Mouse (Mus musculus): ENCODE results near the gene Itih2.

Gene Itih2

DNA sequence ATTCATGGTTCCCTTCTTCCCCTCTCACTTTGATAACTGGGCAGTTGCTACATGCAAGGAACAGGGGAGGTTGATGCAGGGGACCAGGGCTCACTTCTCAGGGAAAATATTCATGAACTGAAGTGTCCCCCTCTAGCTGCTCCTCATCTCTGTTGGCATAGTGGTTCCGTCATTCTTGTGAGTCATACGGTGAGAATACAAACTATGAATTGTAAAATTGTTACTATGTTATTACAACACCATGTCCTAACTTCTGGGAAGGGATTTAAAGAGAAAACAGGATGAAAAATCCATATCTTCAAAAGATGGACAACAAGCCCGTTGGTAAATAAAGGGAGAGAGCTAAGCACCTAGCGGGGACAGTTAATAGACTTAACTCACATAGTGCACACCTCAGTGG is at the start of gene Itih2:
TSS of gene Itih2 (minus strand) at position 101 of the 400 bp plus-strand sequence.
- DNase-seq (ENCODE audit: low spot score) = no peak

DNA sequence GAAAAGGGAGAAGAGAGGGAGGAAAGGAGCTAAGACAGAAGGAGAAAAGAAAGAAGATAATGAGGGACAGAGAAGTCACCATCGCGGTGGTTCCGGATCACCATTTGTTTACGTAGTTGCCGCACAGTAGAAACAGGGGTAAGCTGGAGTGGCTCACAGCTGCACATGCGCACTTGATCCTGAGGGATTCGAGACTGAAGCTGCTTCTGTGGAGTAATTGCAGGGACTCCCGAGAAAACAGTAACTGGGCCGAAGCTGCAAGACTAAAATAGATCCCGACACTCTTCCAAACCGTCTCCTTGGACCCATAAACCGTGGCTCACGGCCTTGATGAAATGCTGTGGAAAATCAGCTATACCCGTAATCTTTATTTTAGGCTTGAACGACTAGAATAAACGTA is 38.8 kb upstream of the Itih2 start:
- DNase-seq (ENCODE audit: low spot score) = no peak

DNA sequence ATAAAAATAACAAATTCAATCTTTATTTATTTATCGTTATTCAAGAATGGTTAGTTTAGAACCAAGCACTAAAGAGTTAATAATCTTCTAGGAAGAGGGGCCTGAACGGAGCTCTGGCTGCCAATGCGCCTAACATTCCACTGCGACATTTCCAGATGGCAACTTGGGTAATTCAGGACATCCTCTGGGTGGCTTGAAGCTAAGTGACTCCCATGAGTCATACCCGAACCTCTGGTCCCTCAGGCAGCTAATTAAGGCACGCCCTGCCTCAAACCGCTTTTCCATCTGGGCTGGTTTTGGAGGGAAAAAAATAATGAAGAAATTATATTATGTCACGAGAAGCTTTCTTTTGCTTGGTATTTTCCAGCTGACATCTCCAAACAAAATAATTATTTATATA is 36.8 kb upstream of the Itih2 start:
- no peak for DNase-seq (ENCODE audit: low spot score)

DNA sequence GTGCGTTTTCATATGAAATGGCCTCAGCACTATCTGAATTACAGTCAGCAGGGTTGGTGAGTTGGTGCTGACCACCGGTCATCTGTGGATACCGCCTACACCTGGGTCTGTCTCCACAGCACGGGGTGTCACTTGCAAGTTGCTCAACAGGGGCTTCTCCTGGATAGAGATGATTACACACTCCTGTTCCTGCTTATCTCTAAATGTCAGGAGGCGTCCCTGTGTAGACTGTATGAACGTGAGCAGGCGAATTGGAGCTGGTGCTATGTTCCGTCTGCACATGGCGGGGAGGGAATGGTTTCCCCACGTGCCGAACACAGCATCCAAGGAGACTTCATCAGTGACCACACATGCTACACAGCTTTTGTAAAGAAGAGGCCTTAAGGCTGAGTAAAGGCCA is 36.1 kb upstream of the Itih2 start:
- no peak for DNase-seq (ENCODE audit: low spot score)

DNA sequence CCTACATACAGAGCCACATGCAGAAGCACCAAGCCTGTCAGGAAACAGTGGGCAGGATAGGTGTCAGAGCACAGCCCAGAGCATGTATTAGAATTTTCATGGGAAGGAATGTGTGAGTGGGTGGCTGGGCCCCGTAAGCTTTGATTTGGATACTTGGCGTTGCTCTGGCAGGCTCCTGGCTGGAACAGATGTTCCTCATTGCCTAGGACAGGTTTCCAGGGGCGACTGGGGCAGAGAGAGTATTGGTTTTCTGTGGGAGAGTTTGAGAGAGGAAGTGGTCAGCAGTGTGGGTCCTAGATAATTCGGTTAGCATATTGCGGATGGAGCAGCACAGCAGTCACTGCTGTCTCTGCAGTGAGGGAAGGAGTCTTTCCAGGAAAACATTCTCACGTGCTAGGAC is 35.4 kb upstream of the Itih2 start:
- DNase-seq (ENCODE audit: low spot score) = no peak

DNA sequence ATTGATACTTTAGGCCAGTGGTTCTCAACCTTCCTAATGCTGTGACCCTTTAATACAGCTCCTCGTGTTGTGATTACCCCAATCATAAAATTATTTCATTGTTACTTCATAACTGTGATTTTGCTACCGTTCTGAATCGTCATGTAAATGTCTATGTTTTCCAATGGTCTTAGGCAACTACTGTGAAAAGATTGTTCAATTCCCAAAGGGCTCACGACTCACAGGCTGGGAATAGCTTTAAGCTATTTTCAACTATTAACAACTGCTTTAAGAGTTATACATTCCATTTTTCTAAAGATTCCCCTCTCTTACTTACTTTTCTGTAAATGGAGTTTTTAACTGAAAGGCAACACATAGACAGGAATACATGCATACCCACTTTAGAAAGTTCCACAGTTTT is 30.8 kb upstream of the Itih2 start:
- no peak for DNase-seq (ENCODE audit: low spot score)

DNA sequence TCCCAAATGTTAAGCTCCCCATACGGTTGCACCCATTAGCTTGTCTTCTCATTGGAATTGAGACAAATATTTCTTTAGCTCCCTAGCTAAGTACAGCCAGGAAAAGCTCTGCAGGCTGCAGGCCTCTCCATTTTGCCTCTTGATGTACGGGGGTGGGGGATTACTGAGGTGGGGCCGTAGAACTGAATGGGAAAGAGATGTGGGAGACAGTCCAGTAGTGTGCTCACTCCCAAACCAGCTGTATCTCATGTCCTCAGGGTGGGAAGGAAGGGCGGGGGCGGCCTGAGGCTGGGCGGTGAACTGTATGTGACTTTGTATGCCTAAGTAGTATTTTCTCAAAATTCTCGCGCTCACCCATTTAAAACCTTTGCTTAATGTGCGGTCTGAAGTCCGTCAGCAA is 26.0 kb upstream of the Itih2 start:
- no peak for DNase-seq (ENCODE audit: low spot score)

DNA sequence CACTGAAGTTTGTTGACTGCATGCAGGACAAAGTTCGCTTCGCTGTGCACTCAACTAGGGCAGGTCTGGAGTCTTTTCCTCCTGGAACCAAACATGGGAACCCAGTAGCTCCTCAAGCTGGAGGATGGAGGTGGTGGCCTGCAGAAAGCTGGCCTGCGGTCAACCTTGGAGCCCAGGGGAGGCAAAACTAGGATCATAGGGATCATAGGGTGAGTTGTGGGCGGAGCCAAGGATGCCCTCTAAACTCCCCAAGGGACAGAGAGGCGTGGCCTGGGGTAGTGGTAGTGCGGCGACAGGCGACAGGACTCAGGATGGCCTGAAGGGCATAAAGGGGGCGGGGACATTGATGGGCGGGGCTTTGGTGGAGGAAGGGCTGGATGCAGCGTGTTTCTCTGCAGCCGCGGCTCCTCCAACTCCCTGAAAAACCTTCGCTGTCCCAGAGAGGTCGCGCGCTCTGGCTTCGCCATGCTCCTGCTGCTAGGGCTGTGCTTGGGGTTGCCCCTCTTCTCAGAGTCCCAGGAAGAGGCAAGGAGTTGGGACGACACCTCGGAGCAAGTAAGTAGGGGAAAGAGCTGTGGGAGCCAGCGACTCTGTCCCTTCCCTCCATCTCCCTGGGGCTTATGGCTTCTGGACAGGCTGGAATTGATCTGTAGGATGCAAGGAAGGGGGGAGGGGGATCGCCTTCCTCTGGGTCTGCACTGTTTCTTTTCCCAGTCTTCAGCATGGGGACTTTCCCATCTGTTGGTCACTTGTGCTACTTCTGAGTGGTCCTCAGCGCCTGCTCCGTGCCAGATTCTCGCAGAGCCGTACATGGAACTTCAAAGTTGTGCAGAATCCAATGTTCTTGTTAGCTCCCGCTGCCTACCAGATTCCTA is 22.2 kb upstream of the Itih2 start, which contains the start of gene Itih5:
TSS of gene Itih5 (plus strand) at position 371 of the 875 bp plus-strand sequence.
- DNase-seq (ENCODE audit: low spot score) = no peak

DNA sequence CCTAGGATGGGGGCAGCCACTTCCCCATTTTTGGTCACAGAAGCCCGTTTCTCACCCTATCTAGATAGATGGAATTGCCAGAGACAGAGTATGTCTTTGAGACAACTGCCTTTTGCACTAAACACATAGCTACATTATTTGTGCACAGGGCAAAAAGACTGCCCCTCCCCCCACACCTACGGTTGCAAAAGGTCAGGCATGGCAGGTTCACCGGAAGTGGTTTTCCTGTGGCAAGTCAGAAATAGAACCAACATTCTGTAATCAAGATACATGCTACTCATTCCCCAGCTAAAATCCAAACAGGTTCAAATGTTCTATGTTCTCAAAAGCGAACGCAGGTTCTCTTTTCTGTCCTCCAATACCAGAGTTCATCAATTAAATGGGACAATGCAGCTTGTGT is 21.4 kb upstream of the Itih2 start:
- DNase-seq (ENCODE audit: low spot score) = no peak

DNA sequence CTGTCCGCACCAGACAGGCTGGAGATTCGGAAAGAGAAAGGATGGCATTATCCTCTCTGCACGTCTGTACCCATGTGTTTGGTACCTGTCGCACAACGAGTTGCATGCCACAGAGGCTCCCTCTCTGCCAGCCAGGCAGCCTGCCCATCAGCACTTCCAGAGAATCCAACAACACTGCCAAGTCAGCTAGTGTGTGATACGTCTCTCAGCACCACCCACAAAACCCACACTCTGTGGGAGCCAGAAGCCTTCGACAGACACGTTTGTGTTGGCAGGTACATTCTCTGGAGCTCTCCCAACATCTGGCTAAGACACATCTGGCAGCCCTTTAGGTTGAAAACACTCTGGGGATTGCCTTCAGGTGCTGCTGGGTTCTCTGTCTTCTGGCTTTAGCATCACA is 16.0 kb upstream of the Itih2 start:
- no peak for DNase-seq (ENCODE audit: low spot score)

DNA sequence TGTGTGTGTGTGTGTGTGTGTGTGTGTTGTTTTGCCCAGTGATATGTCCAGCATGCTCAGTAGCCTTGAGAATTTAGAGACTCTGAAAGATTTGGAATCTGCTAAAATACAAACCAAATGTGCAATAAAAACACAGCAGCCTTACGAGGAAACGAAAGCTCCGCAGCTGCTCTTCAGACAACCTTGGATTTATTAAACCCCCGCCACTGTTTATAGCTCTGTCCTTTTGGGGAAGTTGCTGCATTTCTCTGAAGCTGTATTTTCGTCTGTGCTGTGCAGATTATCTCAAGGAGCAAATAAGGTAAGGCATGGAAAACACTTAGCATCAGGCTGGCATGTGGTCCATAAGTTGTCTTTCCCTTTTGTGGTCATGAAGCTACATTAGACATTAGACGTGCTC is 14.3 kb upstream of the Itih2 start:
- no peak for DNase-seq (ENCODE audit: low spot score)

DNA sequence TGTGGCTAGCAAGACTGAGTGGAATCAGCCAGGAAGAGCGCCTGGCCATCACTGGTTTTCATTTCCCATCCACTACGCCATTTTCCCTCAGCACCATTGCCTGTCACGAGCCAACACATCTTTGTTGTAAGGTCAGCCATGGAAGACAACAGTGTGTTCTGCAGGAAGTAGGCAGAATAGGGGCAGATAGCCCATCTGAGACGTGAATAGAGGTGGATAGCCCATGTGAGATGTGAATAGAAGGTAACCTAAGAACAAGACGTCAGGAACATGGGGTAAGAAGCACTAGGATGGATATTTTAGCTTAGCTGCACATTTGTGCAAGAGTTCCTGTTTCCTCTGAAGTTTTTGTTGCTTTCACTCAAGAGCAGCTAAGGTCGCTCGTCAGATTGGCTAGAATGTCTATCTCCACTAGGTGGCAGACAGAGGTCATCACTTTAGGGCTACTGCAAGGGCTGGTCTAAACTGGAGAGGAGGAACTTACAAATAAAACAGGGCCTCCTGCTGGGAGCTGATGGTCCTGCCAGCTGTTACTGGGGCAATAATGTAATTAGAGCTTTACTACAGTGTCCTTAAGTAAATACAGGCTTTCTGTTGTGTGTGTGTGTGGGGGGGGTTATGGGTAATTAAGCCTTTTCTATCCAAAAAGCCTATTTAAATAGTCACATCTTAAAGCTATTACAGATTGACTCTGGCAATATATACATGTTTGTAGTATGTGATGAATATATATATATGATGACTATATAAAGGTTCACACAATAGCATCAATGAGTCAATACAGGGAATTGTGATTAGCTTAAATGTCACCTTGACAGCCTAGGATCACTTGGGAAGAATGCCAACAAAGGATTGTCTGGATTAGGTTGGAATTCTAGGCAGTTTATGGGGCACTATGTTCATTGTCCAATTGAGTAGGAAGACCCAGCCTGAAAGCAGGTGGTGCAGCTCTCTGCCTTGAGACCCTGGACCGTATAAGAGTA is 11.6 kb upstream of the Itih2 start:
- peak; percentile 59 for DNase-seq (ENCODE audit: low spot score)

DNA sequence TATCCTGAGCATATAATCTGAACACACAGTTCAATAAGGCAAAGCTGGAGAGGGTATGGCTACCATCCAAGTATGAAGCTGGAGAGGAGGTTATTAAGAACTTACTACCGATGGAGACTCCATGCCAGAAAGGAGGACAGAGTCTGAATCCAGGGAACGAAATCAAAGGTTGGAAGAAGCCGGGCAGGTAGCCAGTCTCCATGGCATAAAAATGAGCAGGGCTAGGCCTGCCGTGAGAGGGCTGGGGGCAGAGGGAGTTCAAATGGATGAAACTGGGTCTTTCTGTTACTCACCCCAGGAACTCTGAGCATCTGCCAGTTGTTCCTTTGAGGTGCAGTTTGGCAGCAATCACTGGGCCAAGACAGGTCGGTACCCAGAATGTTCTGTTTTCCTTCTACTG is 9.3 kb upstream of the Itih2 start:
- no peak for DNase-seq (ENCODE audit: low spot score)

DNA sequence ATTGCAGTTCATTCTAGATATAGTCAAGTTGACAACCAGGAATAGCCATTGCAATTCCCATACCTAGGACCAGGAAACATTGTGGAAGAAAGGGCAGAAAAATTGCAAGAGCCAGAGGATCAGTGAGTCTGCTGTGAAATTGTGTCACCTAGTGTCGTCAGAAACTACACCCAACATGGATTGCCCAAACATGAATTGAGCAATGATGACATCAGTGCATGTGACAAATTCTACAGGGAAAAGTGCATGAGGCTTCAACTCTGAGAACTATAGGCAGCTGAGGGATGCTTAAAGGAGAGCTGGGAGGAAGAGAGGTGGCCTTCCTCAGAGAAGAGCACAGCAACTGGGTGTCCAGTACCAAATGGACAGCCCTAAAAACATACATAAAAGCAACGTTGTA is 6.1 kb upstream of the Itih2 start:
- no peak for DNase-seq (ENCODE audit: low spot score)

DNA sequence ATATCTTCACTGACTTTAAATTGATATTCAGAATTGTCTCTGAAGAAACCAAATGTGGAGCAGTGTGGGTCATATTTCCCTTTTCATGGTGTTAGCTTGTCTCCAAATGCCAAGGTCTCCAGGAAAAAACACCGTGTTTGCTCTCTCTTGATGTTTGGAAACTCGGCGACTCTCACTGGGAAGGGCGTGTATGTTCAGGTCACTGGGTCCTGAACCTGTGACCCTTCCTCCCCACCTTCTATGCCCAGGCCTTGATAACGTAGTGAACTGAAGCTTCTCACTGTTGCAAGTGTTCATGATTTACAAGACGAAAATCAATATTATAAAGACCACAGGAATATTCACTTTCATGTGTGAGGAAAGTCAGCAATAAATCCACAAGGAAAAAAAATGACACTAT is 2.7 kb upstream of the Itih2 start:
- DNase-seq (ENCODE audit: low spot score) = no peak

DNA sequence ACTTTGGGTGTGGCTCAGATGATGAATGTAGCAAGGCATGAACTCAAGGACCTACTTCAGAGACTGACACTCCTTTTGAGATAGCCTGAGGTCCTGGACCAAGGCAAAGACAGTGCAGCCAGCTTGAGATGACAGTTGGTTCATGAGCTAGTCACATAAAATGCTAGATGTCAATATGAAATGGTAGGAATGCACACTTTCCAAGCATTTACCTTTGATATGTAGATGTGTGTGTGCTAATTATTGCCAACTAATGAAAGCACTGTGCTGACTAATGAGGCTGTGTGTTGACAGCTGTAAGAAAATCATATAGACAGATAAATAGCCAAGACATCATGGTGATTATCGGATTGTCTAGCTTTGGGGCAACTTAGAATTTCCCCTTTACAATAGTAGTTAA is 932 bp upstream of the Itih2 start:
- DNase-seq (ENCODE audit: low spot score) = no peak

DNA sequence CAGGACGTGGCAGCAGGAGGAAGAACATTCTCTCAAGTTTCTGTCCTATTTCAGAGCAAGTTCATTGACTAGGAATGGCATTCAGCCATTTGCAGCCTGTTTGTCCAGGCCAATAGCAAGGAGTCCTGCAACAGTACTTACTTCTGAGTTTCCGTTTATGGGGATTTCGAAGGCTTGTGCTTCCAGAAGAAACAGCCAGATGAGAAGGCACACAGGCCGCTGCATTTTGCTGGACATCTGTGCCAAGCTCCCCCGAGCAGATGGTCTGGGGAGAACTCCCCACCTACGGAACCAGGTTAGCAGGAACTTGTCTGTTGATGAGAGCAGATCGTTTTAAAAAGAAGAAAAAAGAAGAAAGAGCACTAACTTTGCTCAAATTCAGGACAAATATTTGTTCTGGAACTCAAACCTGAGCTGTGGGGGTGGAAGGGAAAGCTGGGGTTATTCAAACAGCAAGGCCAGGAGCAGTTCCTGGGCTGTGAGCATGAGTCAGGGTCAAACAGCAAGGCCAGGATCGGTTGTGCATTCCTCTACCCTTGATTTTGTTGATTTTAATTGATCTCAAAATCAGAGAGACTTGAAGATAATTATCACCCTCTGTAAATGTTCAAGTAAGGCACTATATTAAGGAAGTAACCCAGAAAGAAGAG is 730 bp downstream of the Itih2 start:
- DNase-seq (ENCODE audit: low spot score) = no peak

DNA sequence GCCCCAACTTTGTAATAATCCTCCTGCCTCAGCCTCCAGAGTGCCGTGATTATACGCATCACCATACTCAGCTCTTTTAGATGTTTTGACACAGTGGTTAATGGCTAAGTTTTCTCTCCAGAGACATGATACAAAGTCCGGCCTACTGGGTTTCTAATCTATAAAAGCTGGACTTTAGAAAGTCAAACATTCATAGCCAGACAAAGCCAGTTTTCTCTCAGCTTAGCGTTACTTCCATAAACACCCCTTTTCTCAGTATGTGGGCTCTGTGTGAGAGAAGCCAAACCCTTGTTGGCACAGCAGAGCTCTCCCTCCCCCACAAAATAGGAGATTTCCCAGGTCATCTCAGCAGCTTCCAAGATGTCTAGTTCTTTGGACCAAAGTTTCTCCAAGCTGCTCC is 2.6 kb downstream of the Itih2 start:
- DNase-seq (ENCODE audit: low spot score) = no peak

DNA sequence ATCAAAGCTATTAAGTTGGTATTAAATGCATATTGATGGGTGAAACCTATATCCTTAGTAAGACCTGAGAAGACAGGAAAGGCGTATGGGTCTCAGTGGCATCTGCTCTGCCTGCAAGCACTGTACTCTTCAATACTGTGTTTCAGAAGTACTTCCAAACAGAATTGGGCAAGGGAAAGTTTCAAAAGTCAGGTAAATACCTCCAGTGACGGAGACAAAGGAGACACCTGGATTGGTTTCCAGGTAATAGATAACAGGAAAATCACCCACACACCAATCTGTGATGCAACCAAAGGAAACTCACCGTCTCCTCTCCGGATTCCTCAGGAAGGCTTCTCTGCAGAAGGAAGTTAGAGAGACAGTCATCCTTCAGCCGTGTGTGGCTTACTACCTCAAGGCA is 3.7 kb downstream of the Itih2 start:
- no peak for DNase-seq (ENCODE audit: low spot score)

DNA sequence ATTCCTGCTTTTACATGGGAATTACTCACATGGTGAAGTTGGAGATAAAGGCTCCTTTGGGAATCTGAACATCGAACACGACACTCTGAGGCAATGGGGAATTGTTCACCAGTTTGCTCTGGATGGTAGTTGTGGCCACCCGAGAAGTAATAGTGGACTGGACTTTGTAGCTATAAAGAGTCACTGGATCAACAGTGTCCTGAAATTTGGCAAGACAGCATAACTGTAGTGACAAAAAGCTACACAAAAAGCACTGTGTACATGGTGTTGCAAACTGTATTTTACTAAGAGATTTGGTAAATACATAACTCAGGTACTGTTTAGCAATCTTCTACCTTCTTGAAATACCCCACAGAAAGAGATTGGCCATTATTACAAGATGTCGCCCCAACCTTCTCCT is 5.1 kb downstream of the Itih2 start:
- DNase-seq (ENCODE audit: low spot score) = no peak

DNA sequence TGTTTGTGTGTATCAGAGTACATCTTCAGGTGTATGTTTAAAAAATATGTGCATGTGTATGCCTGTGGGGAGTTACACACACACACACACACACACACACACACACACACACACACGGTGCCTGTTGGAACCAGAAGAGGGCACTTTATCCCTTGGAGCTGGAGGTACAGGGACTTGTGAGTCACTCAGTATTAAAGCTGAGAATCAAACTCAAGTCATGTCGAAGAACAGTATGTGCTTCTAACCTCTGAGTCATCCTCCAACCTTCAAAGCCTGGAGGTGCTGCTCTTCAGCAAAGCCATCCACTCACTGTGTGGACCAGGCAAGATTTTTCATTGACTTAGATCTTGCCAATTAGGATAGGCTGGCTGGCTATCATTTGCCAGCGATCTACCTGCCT is 9.4 kb downstream of the Itih2 start:
- no peak for DNase-seq (ENCODE audit: low spot score)

DNA sequence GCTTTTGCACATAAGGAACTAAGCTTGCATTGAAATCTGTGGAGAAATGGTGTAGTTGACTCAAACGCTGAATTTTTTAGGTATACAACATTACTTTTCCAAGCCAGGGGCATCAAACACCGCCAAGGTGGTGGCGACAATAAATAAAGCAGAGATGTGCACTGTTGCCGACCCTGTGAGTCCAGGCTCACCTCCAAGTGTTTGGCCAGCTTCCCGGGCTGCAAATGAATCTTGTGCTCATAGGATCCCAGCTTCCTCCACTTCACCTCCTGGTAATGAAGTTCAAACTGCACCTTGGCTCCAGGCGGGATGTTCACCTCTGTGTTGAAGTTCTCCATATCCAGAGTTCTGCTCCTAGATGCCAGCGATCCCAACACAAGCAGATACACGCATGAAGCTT is 11.9 kb downstream of the Itih2 start:
- DNase-seq (ENCODE audit: low spot score) = no peak

DNA sequence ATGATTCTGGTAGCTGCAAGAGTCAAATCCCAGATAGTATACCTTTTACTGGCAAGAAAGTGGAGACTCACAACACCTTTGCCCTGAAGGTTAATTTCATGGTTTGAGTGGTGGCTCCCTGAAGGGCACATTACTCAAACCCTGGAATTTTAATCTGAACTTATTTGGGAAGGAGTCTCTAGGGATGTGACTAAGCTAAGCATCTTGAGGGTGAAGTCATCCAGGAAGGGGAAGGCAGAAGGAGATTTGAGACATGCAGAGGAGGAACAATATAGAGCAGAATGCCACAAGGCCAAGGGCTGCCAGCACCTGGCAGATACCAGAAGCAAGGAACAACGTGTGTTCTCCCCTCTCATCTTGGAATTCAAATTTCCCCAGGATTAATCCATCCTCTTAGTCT is 12.4 kb downstream of the Itih2 start:
- DNase-seq (ENCODE audit: low spot score) = no peak

Measured in left cerebral cortex, adult 11 months (tissue).